Mouse (Mus musculus) gonadal fat pad, adult 2 months (tissue): ENCODE results near the gene Tmem45a2. TPM values are rescaled to one million over a fixed set of nuclear protein-coding genes. Genes with fewer than 3 reads are reported as not detected.
"Not testable (repeated sequence)": the region's sequence is repeated elsewhere in the genome, so short reads cannot be mapped to it uniquely, and the experiment has no call there.

Experiments
- DNase-seq: peaks from one replicate; pipeline ENCODE4 v3.0.0-alpha.2; 2012; ENCODE audit warnings: low read depth
- polyA plus RNA-seq: library from polyadenylated mRNA; depleted of rRNA; stranded (reverse); fragments of >200 nt; gene quantifications from 2 replicates; pipeline ENCODE4 v1.2.3, GENCODE M21; 2012; rRNA removed

Gene Tmem45a2
- not detected in 2 replicates for polyA plus RNA-seq

DNA sequence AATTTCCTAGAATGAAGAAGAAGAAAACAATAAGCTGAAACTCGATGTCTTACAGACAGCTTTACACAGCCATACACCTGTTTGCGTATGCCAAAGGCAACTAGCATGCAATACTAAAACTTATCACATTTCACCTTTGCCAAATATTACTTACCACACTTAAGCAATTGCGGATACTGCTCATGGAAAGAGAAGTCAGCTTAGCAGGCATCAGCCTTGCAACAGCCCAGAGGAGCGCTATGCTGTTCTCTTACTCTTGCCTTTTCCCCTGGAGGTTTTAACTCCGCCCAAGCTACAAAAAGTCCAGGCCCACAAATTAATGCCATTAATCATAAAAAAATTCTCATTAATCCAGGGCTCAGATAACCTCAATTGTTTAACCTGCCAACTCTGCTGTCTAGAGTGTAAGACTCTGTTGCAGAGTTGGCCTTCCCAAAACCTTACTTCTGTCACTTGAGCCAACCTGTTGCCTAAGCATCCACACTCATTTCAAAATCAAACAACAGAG, at the start of gene Tmem45a2:
Gene Tmem45a2 (minus strand): TSS at position 241 of the 508 bp plus-strand sequence.
- DNase-seq, result peak; percentile 93

DNA sequence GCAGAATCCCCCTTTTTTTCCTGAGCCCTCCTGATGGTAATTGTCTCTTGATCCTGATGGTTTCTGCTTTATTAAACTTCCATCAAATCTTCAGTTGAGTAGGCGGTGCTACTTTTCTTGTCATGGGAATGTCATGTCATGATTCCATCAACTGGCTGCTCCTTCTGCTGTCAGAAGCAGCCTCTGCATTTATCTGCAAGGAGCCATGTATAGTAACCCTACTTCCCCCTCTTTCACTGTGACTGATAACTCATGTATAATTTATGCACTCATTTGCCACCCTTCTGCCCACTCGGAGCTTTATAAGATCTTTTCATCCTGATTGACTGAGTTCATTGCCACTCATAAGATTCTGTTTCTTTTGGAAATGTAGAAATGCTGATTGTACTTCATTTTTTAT, 46.4 kb upstream of the Tmem45a2 start:
- DNase-seq, result no peak

DNA sequence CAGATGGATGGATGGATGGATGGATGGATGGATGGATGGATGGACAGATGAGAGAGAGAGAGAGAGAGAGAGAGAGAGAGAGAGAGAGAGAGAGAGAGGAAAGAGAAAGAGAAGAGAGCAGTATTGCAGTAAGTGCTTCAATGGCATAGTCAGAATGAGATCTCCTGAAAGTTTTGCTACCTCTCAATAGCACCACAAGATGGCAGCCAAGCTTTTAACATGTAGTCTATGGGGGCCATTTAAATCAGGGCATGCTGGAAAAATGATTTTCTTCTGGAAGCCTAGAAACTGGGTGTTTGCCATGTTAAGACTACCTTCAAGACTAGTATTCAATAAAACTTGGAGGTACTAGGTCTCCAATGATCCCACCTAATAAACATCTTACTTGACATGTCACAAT, 44.9 kb upstream of the Tmem45a2 start:
- DNase-seq, result no peak

DNA sequence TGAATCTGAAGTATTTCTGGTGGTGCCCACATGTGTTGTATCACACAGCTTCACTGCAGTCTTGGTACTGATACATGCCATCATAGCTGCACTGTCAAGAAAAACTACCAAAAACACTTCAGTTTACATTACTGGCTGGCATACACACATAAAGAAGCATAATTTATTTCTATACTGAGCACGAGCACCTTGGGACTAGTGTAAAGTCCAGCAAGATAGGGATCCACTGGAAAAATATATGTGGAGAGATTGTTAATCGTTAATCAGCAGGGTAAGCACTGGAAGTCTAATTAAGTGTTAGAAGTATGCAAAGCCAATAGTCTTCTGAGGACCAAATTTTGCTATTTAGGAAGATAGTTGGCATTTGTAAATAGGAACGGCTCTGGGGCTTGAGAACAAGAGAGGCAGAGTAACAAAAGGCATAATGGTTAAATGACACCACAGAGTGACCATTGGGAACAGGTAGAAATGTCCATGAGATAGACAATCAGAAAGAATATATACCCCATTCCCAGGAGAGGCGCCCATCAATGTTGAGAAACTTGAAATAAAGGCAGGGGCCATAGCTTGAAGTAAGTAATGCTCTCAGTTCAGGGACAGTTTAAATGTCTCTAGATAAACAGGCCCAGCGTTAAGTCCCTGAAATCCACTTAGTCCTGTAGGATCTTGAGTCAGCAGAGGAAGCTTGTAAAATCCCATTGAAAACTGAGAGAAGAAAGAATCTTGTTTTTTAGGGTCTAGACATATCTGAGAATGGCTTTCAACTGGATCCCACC, 35.2 kb upstream of the Tmem45a2 start:
- DNase-seq, result no peak

DNA sequence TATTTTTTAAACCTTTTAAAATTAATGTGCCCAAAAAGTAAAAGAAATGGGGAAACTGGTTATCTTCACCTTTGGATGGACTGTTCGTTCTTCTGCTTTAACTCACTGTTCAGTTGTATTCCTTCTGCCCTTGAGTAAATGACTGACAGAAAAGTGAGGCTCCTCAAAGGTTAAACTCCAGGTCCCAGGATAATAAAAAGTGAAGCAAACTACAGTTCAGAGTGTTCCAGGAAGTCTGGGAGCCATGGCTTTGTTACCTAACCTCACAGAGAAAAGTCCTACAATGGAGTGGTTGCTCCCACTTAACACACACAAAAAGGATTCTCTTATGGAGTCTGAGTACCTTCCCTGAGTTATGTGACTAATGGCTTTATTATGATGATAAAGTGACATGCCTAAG, 30.0 kb upstream of the Tmem45a2 start:
- DNase-seq, result no peak

DNA sequence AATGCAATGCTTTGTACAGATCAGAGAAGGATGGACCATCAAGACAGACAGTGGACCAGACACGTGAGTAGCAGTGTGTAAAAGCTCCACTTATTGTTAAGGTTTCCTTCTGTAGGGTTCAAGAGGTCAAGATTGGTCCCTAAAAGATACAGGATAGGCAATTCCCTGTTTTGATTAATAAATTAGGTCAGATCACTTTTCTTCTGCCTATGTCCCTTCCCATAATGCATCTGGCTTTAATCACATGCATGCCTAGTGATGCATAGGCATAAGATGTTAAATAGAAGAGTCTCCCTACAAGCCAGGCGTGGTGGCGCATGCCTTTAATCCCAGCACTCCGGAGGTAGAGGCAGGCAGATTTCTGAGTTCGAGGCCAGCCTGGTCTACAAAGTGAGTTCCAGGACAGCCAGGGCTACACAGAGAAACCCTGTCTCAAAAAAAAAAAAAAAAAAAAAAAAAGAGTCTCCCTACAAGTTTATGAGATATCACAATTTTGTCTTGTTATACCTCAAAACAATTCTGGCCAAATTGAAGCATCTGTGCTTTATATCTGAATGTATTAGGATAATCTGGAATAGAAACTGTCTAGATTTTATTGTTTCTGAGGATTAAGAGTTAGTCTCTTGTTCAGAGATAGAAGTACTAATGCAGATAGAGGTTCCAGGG, 28.5 kb upstream of the Tmem45a2 start:
- no peak for DNase-seq

DNA sequence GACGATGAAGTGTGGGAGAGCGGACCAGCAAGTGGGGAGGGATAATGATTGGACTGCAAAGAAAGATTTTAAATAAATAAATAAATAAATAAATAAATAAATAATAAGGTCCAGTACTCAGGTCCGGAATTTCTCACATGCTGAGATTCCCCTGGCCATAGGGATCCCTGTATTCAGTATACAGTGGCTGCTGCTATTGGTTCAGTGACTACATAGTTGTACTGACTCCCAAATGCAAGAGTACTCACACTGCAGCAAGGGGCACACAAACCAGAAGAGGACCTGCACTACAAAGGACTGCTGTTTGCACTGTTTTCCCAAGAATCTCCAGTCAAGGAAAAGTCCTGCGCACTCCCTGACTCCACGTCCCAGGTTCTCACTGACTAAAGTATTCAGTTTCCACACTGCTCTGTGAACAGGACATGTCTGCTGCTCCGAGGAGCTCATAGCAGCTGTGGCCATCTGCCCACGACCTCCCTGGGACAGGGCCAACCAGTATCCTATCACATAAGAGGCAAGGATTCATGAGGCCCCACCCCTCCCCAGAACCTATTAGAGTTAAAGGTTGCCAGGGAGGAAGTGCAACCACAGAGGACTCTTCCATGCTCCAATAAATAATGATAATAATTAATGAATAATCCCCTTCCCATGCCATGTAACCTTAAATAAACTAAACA, 27.4 kb upstream of the Tmem45a2 start:
- DNase-seq, result no peak

DNA sequence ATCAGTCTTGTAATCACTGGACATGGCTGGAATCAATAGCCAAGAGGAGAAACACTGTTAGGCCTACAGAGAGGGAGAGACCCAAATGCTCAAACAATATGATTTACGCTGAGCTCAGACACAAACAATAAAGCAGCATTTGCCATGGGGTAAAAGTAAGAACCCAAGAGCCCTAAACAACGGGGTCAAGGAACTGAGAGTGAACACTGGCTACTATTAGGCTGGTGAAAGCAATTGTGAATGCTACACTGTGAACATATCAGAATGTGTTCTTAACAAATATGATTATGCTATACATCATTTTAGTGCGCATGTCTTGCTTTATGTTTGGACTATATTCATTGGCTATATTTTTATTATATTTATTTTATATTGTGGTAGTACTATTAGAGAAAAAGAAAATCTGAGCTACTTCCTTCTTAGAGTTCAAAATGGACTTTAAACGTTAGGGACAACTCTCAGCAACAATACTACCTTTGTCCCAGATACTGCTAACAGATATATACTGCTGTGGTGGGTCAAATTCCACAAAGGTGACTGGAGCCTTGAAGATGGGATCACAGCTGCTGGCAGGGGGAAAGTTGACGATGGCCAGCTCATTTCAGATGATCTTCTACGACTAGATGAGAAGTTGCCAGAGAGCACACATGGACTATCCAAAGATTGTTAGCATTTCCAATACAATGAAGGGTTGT, 21.9 kb upstream of the Tmem45a2 start:
- DNase-seq, result no peak

DNA sequence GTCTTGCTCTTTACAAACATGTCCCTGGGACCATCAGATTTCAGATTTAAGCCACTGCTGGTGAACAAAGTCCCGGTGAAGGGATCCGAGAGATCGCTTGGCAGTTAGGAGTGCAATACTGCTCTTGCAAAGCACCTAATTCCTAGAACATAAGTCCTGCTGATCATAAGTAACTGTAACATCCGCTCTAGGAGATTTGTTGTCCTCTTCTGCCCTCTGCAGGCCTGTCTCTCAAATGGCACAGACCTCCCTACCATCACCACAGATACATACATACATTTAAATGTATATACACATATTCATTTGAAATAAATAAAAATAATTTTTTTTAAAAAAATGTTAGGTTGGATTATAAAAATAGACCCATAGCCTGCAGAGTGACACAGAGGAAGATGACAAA, 21.3 kb upstream of the Tmem45a2 start:
- DNase-seq, result no peak

DNA sequence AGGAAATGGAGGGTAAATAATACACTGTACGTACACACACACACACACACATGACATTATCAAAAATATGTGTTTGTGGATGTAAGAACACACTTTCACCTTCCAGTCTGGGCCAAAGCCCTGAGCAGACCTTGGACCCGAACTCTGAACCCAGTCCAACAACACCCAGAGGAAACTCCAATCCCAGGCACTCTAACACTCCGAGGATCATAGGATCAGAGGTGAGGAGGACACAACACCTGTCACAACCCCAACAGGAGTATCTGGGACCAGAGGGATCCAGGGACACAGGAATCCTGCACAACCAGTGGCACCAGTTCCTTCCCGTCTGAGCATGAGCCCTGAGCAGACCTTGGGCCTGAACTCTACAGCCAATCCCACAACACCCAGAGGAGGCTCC, 8.4 kb upstream of the Tmem45a2 start:
- no peak for DNase-seq

DNA sequence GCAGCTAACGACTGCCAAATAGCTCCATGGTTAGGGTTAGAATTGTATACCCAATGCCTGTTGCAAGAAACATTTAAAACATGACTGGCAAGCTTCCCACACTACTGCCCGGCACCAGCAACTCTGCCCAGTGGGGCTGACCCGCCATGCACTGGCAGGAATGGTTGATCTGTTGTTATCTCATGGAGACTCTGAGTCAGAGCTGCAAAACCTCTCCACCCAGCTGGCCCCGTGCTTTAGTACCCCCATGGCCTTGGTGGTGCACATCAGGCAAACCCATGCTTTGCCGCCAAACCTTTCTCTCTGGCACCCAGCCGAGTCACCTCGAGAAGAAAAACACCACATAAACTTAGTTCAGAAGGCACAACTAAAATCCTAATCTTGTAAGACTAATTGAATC, 4.8 kb upstream of the Tmem45a2 start:
- DNase-seq, result no peak

DNA sequence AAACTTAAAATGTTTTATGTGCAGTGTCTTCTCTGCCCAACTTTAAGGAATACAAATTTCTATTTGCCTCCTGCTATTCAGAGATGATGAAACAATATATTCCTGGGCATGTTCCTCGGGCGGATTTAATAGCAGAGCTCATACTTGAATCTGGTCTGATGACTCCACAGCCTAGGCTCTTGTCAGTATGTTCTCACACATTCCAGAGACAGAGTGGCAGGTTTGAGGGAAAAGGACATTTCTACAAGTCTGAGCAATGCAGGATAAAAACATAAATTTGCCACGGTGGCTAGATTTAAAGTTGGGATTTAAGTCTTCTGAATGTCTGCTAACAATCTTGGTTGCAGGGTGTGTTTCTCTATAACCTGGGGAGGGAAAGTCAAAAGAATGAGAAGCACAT, 9.1 kb downstream of the Tmem45a2 start:
- DNase-seq, result no peak

DNA sequence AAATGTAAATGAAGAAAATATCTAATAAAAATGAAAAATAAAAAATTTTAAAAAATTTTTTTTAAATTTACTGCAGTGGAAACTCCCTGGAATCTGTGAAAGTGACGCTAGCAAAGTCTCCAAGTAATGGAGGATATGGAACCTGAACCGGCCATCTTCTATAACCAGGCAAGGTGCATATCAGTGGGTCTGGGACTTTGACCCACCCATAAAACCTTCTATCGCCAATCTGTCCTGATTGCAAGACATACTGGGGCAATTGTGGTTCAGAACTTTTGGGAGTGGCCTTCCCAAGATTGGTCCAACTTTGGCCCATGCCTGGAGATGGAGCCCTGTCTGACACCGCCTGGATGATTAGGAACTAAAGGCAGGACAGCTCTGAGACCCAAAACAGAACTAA, 14.2 kb downstream of the Tmem45a2 start:
- no peak for DNase-seq

DNA sequence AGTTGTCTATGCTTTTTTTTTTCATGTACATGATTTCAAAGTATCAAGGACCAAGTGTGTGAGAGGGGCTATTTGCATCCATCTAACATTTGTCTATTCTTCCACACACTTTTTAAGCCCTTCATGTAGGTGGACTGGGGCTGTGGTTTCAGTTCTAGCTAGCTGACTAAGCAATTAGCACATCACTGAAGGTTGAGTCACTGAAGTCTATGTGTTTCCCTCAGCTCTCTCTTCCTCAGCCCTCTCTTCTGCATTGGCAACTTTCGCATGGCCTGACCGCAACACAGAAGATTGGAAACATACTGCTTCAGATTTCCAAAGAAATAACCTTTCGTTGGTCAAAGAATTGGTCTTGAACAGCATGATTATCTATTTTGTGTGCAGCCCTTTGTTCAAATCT, 21.2 kb downstream of the Tmem45a2 start:
- DNase-seq, result no peak

DNA sequence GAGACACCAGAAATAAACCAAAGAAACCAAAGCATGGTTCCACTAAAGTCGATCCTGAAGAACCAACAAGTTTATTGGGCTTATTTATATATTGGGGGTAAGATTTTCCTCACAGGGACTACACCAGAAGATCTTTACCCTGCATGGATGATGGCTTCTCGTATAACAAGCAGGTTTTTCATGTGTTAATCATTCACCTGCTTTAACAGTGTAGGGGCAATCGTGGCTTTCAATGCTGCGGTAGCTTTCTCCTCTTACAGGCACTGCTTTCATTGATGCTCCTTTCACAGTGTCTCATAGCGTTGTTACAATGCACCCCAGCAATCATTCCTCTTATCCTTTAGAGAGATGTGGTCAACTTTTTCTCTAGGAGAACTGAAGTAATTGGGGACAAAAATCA, 32.6 kb downstream of the Tmem45a2 start:
- DNase-seq, result no peak

DNA sequence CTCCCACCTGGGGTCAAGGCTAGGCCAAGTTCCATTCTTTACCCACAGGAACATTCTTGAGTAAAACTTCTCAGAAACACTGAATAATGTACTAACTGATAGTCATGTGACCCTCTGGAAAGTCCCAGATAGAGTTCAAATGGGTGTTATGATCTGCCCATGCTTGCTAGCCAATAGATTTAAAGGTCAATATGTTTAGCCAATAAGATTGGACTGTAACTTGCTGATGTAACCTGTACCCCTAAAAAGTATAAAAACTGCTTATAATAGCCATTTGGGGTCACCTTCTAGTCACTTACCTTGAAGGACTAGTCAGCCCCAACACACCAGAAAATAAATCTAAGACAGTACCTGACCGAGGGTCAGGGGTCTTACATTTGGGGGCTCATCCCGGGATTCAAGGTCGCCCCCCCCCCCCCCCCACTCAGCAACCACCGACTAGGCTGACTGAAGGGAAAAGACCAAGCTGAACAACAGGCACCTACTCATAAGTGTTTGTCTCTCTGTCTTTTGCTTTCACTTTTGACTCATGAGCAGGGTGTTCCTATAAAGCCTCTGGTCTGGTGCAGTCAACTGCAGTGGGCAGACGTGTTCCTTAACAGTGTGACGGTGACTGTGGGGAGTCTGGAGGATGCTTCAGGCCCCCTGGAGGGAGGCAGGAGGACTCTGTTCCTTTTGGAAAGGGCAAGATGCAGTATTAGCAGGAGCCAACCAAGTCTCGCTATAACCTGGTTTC, 40.9 kb downstream of the Tmem45a2 start:
- no peak for DNase-seq

DNA sequence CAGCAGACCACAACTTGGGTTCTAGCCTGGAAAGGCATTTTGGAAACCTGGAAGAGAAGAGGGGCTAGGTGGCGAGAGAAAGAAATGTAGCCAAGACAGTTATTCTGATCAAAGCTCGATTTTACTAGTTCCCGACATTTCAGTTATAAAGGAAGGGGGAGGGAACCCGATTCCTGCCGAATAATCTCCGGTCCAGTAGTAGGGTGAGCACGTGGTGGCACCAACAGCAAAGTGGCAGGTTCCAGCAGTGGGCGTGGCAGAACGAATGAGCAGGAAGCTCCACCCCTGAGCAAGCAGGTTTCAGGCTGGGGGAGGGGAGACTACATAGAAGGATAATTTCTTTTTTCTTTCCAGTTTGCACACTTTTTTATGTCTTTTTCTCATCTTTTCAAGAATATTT, 72.9 kb downstream of the Tmem45a2 start:
- DNase-seq, result not testable (repeated sequence)
